Mouse (Mus musculus): ENCODE results near the gene Ypel4. TPM values are rescaled to one million over a fixed set of nuclear protein-coding genes. Genes with fewer than 3 reads are reported as not detected.
A peak's percentile ranks its signal among the peaks of the same experiment; 100 is the strongest.

The Ypel4 gene
- polyA plus RNA-seq, 1 experiment = 1.6 TPM

DNA sequence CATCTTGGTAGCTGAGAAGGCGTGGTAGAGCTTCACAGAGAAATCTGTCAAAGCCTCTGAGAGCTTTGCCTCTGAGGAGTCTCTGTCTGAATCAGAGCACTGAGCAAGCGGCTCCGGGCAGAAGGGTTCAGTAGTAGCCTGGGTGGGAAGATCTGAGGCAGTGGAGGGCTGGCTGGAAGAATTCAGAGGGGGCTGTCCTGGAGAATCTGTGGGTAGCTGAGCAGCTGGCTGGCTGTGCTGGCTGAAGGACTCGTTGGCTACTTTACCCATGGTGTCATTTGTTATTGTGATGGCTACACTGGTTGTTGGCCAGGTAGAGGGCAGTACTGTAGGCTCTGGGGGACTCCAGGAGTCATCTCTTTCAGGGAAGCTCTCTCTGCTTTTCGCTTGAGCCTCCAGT is 39.3 kb downstream of the Ypel4 start:
- no peak for DNase-seq
- no peaks in the 10 kb centered on the region for H3K4me1 ChIP-seq (ENCODE audit: control insufficient read depth, insufficient read depth, low read length)
- TF ChIP-seq POLR2A (IDR thresholded peaks at IDR 0.05; ENCODE audit: borderline replicate concordance, extremely low read depth, low read depth, low read length) = no peak
- TF ChIP-seq CTCF (IDR thresholded peaks at IDR 0.05; ENCODE audit: insufficient read depth, low read length) = no peak
- 66% methylated on average over 5 of the region's 5 CpGs for WGBS
- peak overlapping the region; percentile 44 for H3K4me3 ChIP-seq (replicated peaks; ENCODE audit: extremely low read depth, low read depth, low read length)

GRCm38 (mm10) chr2:84774751-84775150 is 40.9 kb downstream of the Ypel4 start:
- peak; percentile 51 for DNase-seq
- peak overlapping the region; percentile 69 for H3K4me3 ChIP-seq (replicated peaks; ENCODE audit: extremely low read depth, low read depth, low read length)
- 21% methylated on average over 15 of the region's 15 CpGs for WGBS
- H3K4me1 ChIP-seq (ENCODE audit: control insufficient read depth, insufficient read depth, low read length) = no peaks in the 10 kb centered on the region
- TF ChIP-seq CTCF (IDR thresholded peaks at IDR 0.05; ENCODE audit: insufficient read depth, low read length) (no peak), POLR2A (IDR thresholded peaks at IDR 0.05; ENCODE audit: borderline replicate concordance, extremely low read depth, low read depth, low read length) (peak; percentile 77; the same call in 1 of the 2 replicates)

DNA sequence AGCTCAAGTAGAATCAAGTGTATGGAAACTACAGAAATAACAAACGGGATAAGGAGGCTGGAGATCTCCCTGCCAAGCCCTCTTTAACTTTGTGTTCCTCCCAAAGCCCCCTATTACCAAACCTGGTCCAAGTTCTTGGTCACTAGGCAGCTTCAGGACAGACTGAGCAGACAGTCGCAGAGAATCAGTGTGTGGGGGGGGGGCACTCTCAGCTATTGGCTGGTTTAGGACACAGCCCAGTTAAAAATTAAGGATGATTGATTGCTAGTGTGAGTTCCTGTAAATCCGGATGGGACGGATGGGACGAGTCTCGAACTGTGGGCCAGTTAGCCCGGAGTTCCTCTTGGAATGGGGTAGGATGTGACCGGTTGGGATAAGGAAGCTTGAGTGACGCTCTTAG is 41.4 kb downstream of the Ypel4 start, which contains the start of gene Serping1:
Gene Serping1 (minus strand): TSS at position 204 of the 400 bp plus-strand sequence.
- WGBS = 44% methylated on average over 9 of the region's 9 CpGs
- H3K4me3 ChIP-seq (replicated peaks; ENCODE audit: extremely low read depth, low read depth, low read length) = peak within 1 kb of the TSS; percentile 69
- TF ChIP-seq POLR2A (IDR thresholded peaks at IDR 0.05; ENCODE audit: borderline replicate concordance, extremely low read depth, low read depth, low read length) = no peak
- no peak for DNase-seq
- H3K4me1 ChIP-seq (ENCODE audit: control insufficient read depth, insufficient read depth, low read length) = no peaks in the 10 kb centered on the region

- 58% methylated on average over 6 of the region's 6 CpGs for WGBS
These were observed 41.8 kb downstream of the Ypel4 start for GRCm38 (mm10) chr2:84775665-84776064.

DNA sequence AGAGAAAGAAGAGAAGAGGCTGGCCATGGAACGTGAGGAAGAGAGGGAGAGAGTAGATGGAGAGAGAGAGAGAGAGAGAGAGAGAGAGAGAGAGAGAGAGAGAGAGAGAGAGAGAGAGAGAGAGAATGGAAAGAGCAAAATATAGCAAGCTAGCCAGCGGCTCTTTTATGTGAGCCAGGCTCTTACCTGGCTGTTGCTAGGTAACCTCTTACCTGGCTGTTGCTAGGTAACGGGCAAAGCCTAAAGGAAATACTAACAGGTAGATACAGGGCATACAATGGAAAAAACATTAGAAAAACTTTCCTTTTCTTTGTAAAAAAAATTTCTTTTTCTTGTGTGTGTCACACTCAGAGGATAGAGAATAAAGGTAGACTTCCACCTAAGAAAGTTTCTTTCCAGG is 43.8 kb downstream of the Ypel4 start:
- 52% methylated on average over 3 of the region's 3 CpGs for WGBS
- no peaks in the 10 kb centered on the region for H3K4me1 ChIP-seq (ENCODE audit: control insufficient read depth, insufficient read depth, low read length)
- H3K4me3 ChIP-seq (replicated peaks; ENCODE audit: extremely low read depth, low read depth, low read length) = no peak overlapping the region
- DNase-seq = no peak
- TF ChIP-seq POLR2A (IDR thresholded peaks at IDR 0.05; ENCODE audit: borderline replicate concordance, extremely low read depth, low read depth, low read length) = no peak
- no peak for TF ChIP-seq CTCF (IDR thresholded peaks at IDR 0.05; ENCODE audit: insufficient read depth, low read length)

More at GRCm38 (mm10) chr2:84775665-84776064, 41.8 kb downstream of the Ypel4 start:
- Histone ChIP-seq H3K4me1 (ENCODE audit: control insufficient read depth, insufficient read depth, low read length) (no peaks in the 10 kb centered on the region), H3K4me3 (replicated peaks; ENCODE audit: extremely low read depth, low read depth, low read length) (no peak overlapping the region)
- no peak for DNase-seq
- TF ChIP-seq POLR2A (IDR thresholded peaks at IDR 0.05; ENCODE audit: borderline replicate concordance, extremely low read depth, low read depth, low read length) = no peak
- no peak for TF ChIP-seq CTCF (IDR thresholded peaks at IDR 0.05; ENCODE audit: insufficient read depth, low read length)

GRCm38 (mm10) chr2:84779210-84779609 is 45.4 kb downstream of the Ypel4 start:
- no peak overlapping the region for H3K4me3 ChIP-seq (replicated peaks; ENCODE audit: extremely low read depth, low read depth, low read length)
- TF ChIP-seq CTCF (IDR thresholded peaks at IDR 0.05; ENCODE audit: insufficient read depth, low read length) (peak; percentile 24; the same call in 1 of the 2 replicates), POLR2A (IDR thresholded peaks at IDR 0.05; ENCODE audit: borderline replicate concordance, extremely low read depth, low read depth, low read length) (no peak)
- H3K4me1 ChIP-seq (ENCODE audit: control insufficient read depth, insufficient read depth, low read length) = no peaks in the 10 kb centered on the region
- 41% methylated on average over 6 of the region's 6 CpGs for WGBS
- DNase-seq = no peak

DNA sequence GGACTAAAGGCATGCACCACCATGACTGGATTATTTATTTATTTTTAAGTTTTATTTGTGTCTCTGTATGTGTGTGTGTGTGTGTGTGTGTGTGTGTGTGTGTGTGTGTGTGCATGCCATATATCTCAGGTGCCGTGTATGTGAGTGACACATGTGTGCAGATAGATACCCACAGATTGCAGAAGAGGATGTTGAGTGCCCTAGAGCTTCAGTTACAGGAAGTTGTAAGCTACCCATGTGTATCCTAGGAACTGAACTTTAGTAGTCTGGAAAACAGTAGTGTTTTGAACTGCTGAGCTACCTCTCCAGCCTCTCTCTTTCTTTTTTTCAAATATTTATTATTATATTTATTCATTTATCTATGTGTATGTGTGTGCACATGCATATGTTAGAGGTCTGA is 49.5 kb downstream of the Ypel4 start:
- no peak for DNase-seq
- TF ChIP-seq CTCF (IDR thresholded peaks at IDR 0.05; ENCODE audit: insufficient read depth, low read length) (no peak), POLR2A (IDR thresholded peaks at IDR 0.05; ENCODE audit: borderline replicate concordance, extremely low read depth, low read depth, low read length) (no peak)
- 79% methylated on average over 1 of the region's 1 CpGs for WGBS
- H3K4me3 ChIP-seq (replicated peaks; ENCODE audit: extremely low read depth, low read depth, low read length) = no peak overlapping the region
- no peaks in the 10 kb centered on the region for H3K4me1 ChIP-seq (ENCODE audit: control insufficient read depth, insufficient read depth, low read length)

- TF ChIP-seq CTCF (IDR thresholded peaks at IDR 0.05; ENCODE audit: insufficient read depth, low read length) = no peak
- TF ChIP-seq POLR2A (IDR thresholded peaks at IDR 0.05; ENCODE audit: borderline replicate concordance, extremely low read depth, low read depth, low read length) = no peak
- no peak for DNase-seq
- 52% methylated on average over 3 of the region's 3 CpGs for WGBS
- Histone ChIP-seq H3K4me1 (ENCODE audit: control insufficient read depth, insufficient read depth, low read length) (no peaks in the 10 kb centered on the region), H3K4me3 (replicated peaks; ENCODE audit: extremely low read depth, low read depth, low read length) (no peak overlapping the region)
These were observed 50.1 kb downstream of the Ypel4 start for GRCm38 (mm10) chr2:84783840-84784566.

Other genes with a start within 250 kb of the Ypel4 start
- gene Ctnnd1, start 83.3 kb upstream of the Ypel4 start, polyA plus RNA-seq (2012; rRNA removed) = 86.2 and 130 TPM in 2 replicates
- gene Btbd18, start 75.0 kb upstream of the Ypel4 start, polyA plus RNA-seq (2012; rRNA removed) = 0.05 TPM in 1 of 2 replicates, not detected in the other
- 40.4 and 51.7 TPM in 2 replicates for gene Selenoh, start 63.3 kb upstream of the Ypel4 start, polyA plus RNA-seq (2012; rRNA removed)
- not detected in 2 replicates for gene Gm28635, start 56.0 kb upstream of the Ypel4 start, polyA plus RNA-seq (2012; rRNA removed)
- gene Med19, start 55.7 kb upstream of the Ypel4 start, polyA plus RNA-seq (2012; rRNA removed) = 6.9 and 8.9 TPM in 2 replicates
- gene Tmx2, start 54.9 kb upstream of the Ypel4 start, polyA plus RNA-seq (2012; rRNA removed) = 41.8 and 57.7 TPM in 2 replicates
- 34.6 and 41.4 TPM in 2 replicates for gene Zdhhc5, start 18.9 kb upstream of the Ypel4 start, polyA plus RNA-seq (2012; rRNA removed)
- 6.0 and 10.3 TPM in 2 replicates for gene Clp1, start 6.7 kb upstream of the Ypel4 start, polyA plus RNA-seq (2012; rRNA removed)
- gene Gm19426, start 9.6 kb downstream of the Ypel4 start, polyA plus RNA-seq (2012; rRNA removed) = 1.8 and 4.1 TPM in 2 replicates
- 822 and 853 TPM in 2 replicates for gene Serping1, start 41.4 kb downstream of the Ypel4 start, polyA plus RNA-seq (2012; rRNA removed)
- gene Ube2l6, start 64.8 kb downstream of the Ypel4 start, polyA plus RNA-seq (2012; rRNA removed) = 45.0 and 47.0 TPM in 2 replicates
- gene Smtnl1, start 88.6 kb downstream of the Ypel4 start, polyA plus RNA-seq (2012; rRNA removed) = 3.5 TPM in 1 of 2 replicates, not detected in the other
- gene Timm10, start 92.9 kb downstream of the Ypel4 start, polyA plus RNA-seq (2012; rRNA removed) = 20.2 and 25.1 TPM in 2 replicates
- gene Slc43a1, start 104.8 kb downstream of the Ypel4 start, polyA plus RNA-seq (2012; rRNA removed) = 3.9 and 7.5 TPM in 2 replicates
- 2.7 and 9.7 TPM in 2 replicates for gene Rtn4rl2, start 152.7 kb downstream of the Ypel4 start, polyA plus RNA-seq (2012; rRNA removed)
- 325 and 376 TPM in 2 replicates for gene Slc43a3, start 202.5 kb downstream of the Ypel4 start, polyA plus RNA-seq (2012; rRNA removed)
- gene Prg2, start 246.4 kb downstream of the Ypel4 start, polyA plus RNA-seq (2012; rRNA removed) = 0.15 and 1.2 TPM in 2 replicates